ENCODE assay signal across 22 mouse cellular contexts in genomic region chr19:41821436-41821835, GRCm38 (mm10). TPM values are rescaled to one million over a fixed set of nuclear protein-coding genes. Genes with fewer than 3 reads are reported as not detected.
DNase-seq lines count a peak whose midpoint lies in the region; ATAC-seq and TF ChIP-seq lines count a peak whose summit lies in the region.
"Had no signal": no experiment of that assay in that cellular context is flagged by ENCODE, and none has a peak within 500 bp of the region (broad histone marks: within the 10 kb centered on the region; RNA-seq: fewer than 3 reads in every experiment).

No protein-coding gene starts in this region.

- TF ChIP-seq EP300 in lung, postnatal 0 days (IDR thresholded peaks at IDR 0.05): no peak

- no peaks in the 10 kb centered on the region for H3K36me3 ChIP-seq in forebrain, embryonic 10.5 days (replicated peaks)
- H3K36me3 ChIP-seq in forebrain, embryonic 16.5 days (ENCODE audit: control insufficient read depth, insufficient read depth): no peaks in the 10 kb centered on the region
- no peaks in the 10 kb centered on the region for H3K36me3 ChIP-seq in midbrain, embryonic 11.5 days (ENCODE audit: control insufficient read depth, insufficient read depth, low read length)
- no peaks in the 10 kb centered on the region for H3K36me3 ChIP-seq in midbrain, embryonic 14.5 days (ENCODE audit: control insufficient read depth, insufficient read depth, low read length)
- no peaks in the 10 kb centered on the region for H3K36me3 ChIP-seq in lung, postnatal 0 days (ENCODE audit: insufficient read depth, low read length)
- H3K36me3 ChIP-seq: embryonic facial prominence, embryonic 13.5 days; heart, embryonic 13.5 days; hindbrain, embryonic 12.5 days had no signal

- no peak overlapping the region for H3K4me3 ChIP-seq in forebrain, embryonic 10.5 days
- no peak overlapping the region for H3K4me3 ChIP-seq in forebrain, embryonic 16.5 days (replicated peaks; ENCODE audit: low read length)
- H3K4me3 ChIP-seq in midbrain, embryonic 11.5 days (ENCODE audit: low read depth, low read length): no peak overlapping the region
- no peak overlapping the region for H3K4me3 ChIP-seq in midbrain, embryonic 14.5 days (replicated peaks; ENCODE audit: low read depth, low read length)
- no peak overlapping the region for H3K4me3 ChIP-seq in lung, postnatal 0 days (ENCODE audit: low read depth, low read length)
- H3K4me3 ChIP-seq in cerebellum, adult 2 months (replicated peaks; ENCODE audit: insufficient read depth, low read depth, low read length): no peak overlapping the region
- H3K4me3 ChIP-seq: embryonic facial prominence, embryonic 13.5 days; forebrain, embryonic 13.5 days; gastrocnemius, adult 2 months; heart, embryonic 13.5 days; hindbrain, embryonic 12.5 days had no signal

- WGBS in forebrain, embryonic 10.5 days: 4% methylated on average over 5 of the region's 5 CpGs
- 12% methylated on average over 5 of the region's 5 CpGs for WGBS in forebrain, embryonic 16.5 days
- 6% methylated on average over 5 of the region's 5 CpGs for WGBS in midbrain, embryonic 11.5 days
- WGBS in midbrain, embryonic 14.5 days: 6% methylated on average over 5 of the region's 5 CpGs
- WGBS in lung, postnatal 0 days: 13% methylated on average over 5 of the region's 5 CpGs
- WGBS in cerebellum, adult 2 months: 23% methylated on average over 5 of the region's 5 CpGs

- DNase-seq in forebrain, embryonic 10.5 days (ENCODE audit: extremely low spot score, low spot score): no peak
- peak; percentile 67 for DNase-seq in midbrain, embryonic 11.5 days (ENCODE audit: low spot score, missing footprints)
- DNase-seq in midbrain, embryonic 14.5 days: no peak
- peak; percentile 53 for DNase-seq in lung, postnatal 0 days (ENCODE audit: low spot score)
- DNase-seq in lung, postnatal 4 days: peak; percentile 35 to 69
- no peak for DNase-seq in adrenal gland, postnatal 10 days
- DNase-seq in cerebellum, adult 2 months: no peak
- DNase-seq: adrenal gland, adult 2 months; adrenal gland, postnatal 36 days; B cell, adult 2 months; cerebellum, adult 8-10 months; cerebellum, postnatal 14 days; gastrocnemius, adult 2 months; gastrocnemius, postnatal 25 days; heart, postnatal 36 days had no signal

- peaks cover 18% of the 10 kb centered on the region for H3K4me1 ChIP-seq in forebrain, embryonic 10.5 days
- no peaks in the 10 kb centered on the region for H3K4me1 ChIP-seq in forebrain, embryonic 16.5 days (replicated peaks; ENCODE audit: control insufficient read depth, insufficient read depth, low read length)
- no peaks in the 10 kb centered on the region for H3K4me1 ChIP-seq in midbrain, embryonic 11.5 days (ENCODE audit: control insufficient read depth, insufficient read depth, low read length)
- H3K4me1 ChIP-seq in midbrain, embryonic 14.5 days (ENCODE audit: control insufficient read depth, insufficient read depth, low read length): no peaks in the 10 kb centered on the region
- no peaks in the 10 kb centered on the region for H3K4me1 ChIP-seq in lung, postnatal 0 days (ENCODE audit: insufficient read depth, low read depth, low read length)
- H3K4me1 ChIP-seq in cerebellum, adult 2 months (ENCODE audit: control insufficient read depth, insufficient read depth, low read length): no peaks in the 10 kb centered on the region
- H3K4me1 ChIP-seq: forebrain, embryonic 13.5 days had no signal

- H3K4me2 ChIP-seq in forebrain, embryonic 16.5 days (ENCODE audit: low read length): no peak overlapping the region
- no peak overlapping the region for H3K4me2 ChIP-seq in midbrain, embryonic 11.5 days
- no peak overlapping the region for H3K4me2 ChIP-seq in midbrain, embryonic 14.5 days (ENCODE audit: low read length)
- H3K4me2 ChIP-seq in lung, postnatal 0 days (replicated peaks; ENCODE audit: low read depth, low read length): no peak overlapping the region
- H3K4me2 ChIP-seq: embryonic facial prominence, embryonic 13.5 days; forebrain, embryonic 13.5 days; heart, embryonic 13.5 days; hindbrain, embryonic 12.5 days had no signal

- no peak for TF ChIP-seq CTCF in lung, postnatal 0 days (IDR thresholded peaks at IDR 0.05)
- no peak for TF ChIP-seq CTCF in cerebellum, adult 2 months (IDR thresholded peaks at IDR 0.05; ENCODE audit: borderline replicate concordance, insufficient read depth, low read depth, low read length)

- peaks cover 7% of the 10 kb centered on the region; the same call in 1 of the 2 replicates for H3K27me3 ChIP-seq in forebrain, embryonic 10.5 days (ENCODE audit: poor library complexity, severe bottlenecking)
- H3K27me3 ChIP-seq in forebrain, embryonic 16.5 days (replicated peaks; ENCODE audit: control insufficient read depth, insufficient read depth, low read length): no peaks in the 10 kb centered on the region
- H3K27me3 ChIP-seq in midbrain, embryonic 11.5 days (ENCODE audit: control insufficient read depth, insufficient read depth, low read length): no peaks in the 10 kb centered on the region
- no peaks in the 10 kb centered on the region for H3K27me3 ChIP-seq in midbrain, embryonic 14.5 days (ENCODE audit: control insufficient read depth, insufficient read depth, low read length)
- H3K27me3 ChIP-seq in lung, postnatal 0 days (replicated peaks; ENCODE audit: insufficient read depth, low read length): no peaks in the 10 kb centered on the region
- no peaks in the 10 kb centered on the region for H3K27me3 ChIP-seq in cerebellum, adult 2 months (ENCODE audit: control insufficient read depth, insufficient read depth, low read length)
- H3K27me3 ChIP-seq: embryonic facial prominence, embryonic 13.5 days; forebrain, embryonic 13.5 days; heart, embryonic 13.5 days had no signal

- ATAC-seq in forebrain, embryonic 16.5 days: no peak
- no peak for ATAC-seq in midbrain, embryonic 11.5 days (ENCODE audit: low FRiP score)
- ATAC-seq in midbrain, embryonic 14.5 days (ENCODE audit: low FRiP score, low TSS enrichment): no peak
- peak; percentile 74 for ATAC-seq in lung, postnatal 0 days
- ATAC-seq: CD4-positive, CD25-positive, alpha-beta regulatory T cell, adult 4 months; forebrain, embryonic 13.5 days; hindbrain, postnatal 0 days had no signal

- no peaks in the 10 kb centered on the region for H3K9me3 ChIP-seq in forebrain, embryonic 10.5 days
- H3K9me3 ChIP-seq in forebrain, embryonic 16.5 days (ENCODE audit: control insufficient read depth, low read length): no peaks in the 10 kb centered on the region
- no peaks in the 10 kb centered on the region for H3K9me3 ChIP-seq in midbrain, embryonic 11.5 days (ENCODE audit: control insufficient read depth, low read length)
- no peaks in the 10 kb centered on the region for H3K9me3 ChIP-seq in midbrain, embryonic 14.5 days (ENCODE audit: control insufficient read depth, low read length)
- no peaks in the 10 kb centered on the region for H3K9me3 ChIP-seq in lung, postnatal 0 days (ENCODE audit: low read length)
- H3K9me3 ChIP-seq: embryonic facial prominence, embryonic 13.5 days; forebrain, embryonic 13.5 days; heart, embryonic 13.5 days; hindbrain, embryonic 12.5 days had no signal

- no peak overlapping the region for H3K9ac ChIP-seq in forebrain, embryonic 16.5 days (replicated peaks; ENCODE audit: low read depth, low read length)
- H3K9ac ChIP-seq in midbrain, embryonic 11.5 days (ENCODE audit: low read length): no peak overlapping the region
- no peak overlapping the region for H3K9ac ChIP-seq in midbrain, embryonic 14.5 days (replicated peaks; ENCODE audit: low read length)
- H3K9ac ChIP-seq in lung, postnatal 0 days (replicated peaks; ENCODE audit: low read depth): no peak overlapping the region
- H3K9ac ChIP-seq: embryonic facial prominence, embryonic 13.5 days; forebrain, embryonic 13.5 days; heart, embryonic 13.5 days; hindbrain, embryonic 12.5 days had no signal

- 0 out of 2 replicates have a peak overlapping the region, but pooled peaks have one; percentile 30 for H3K27ac ChIP-seq in forebrain, embryonic 10.5 days
- H3K27ac ChIP-seq in forebrain, embryonic 16.5 days (ENCODE audit: low read length): no peak overlapping the region
- H3K27ac ChIP-seq in midbrain, embryonic 11.5 days (ENCODE audit: low read depth, low read length): no peak overlapping the region
- no peak overlapping the region for H3K27ac ChIP-seq in midbrain, embryonic 14.5 days (replicated peaks; ENCODE audit: low read depth, low read length)
- H3K27ac ChIP-seq in lung, postnatal 0 days (ENCODE audit: low read length): no peak overlapping the region
- H3K27ac ChIP-seq in cerebellum, adult 2 months (ENCODE audit: insufficient read depth, low read length): no peak overlapping the region
- H3K27ac ChIP-seq: embryonic facial prominence, embryonic 13.5 days; forebrain, embryonic 13.5 days; gastrocnemius, adult 2 months; heart, embryonic 13.5 days; hindbrain, embryonic 12.5 days; hindbrain, postnatal 0 days had no signal

- no peak for TF ChIP-seq POLR2A in cerebellum, adult 2 months (IDR thresholded peaks at IDR 0.05; ENCODE audit: borderline replicate concordance, insufficient read depth, low read length)

RNA-seq across cellular contexts. Expression of gene Frat1, which starts 8.3 kb away (rescaled TPM):
- polyA plus RNA-seq in forebrain, embryonic 10.5 days (2016; fragmentation: Nextera tagmentation; extraction: Ambion mirVana): 10.9 and 11.8 TPM in 2 replicates
- 28.9 and 31.9 TPM in 2 replicates for polyA plus RNA-seq in forebrain, embryonic 16.5 days (2015; fragmentation: Nextera tagmentation; extraction: Ambion mirVana)
- 9.7 and 10.1 TPM in 2 replicates for polyA plus RNA-seq in midbrain, embryonic 11.5 days (2014; fragmentation: Nextera tagmentation; extraction: Ambion mirVana)
- polyA plus RNA-seq in midbrain, embryonic 14.5 days (2014; fragmentation: Nextera tagmentation; extraction: Ambion mirVana): 30.6 and 32.7 TPM in 2 replicates
- polyA plus RNA-seq in lung, postnatal 0 days (2015; fragmentation: Nextera tagmentation; extraction: Ambion mirVana): 12.8 and 14.1 TPM in 2 replicates
- 10 to 100 TPM in 1 of 2 experiments, 1 to 10 TPM in 1; 8.6 to 11.7 TPM for total RNA-seq in adrenal gland, postnatal 10 days (2021)
- polyA plus RNA-seq in cerebellum, adult 2 months (2012; rRNA removed): 13.2 and 14.7 TPM in 2 replicates

RNA-seq across cellular contexts. Expression of gene Arhgap19, which starts 19.6 kb away (rescaled TPM):
- 49.7 and 50.9 TPM in 2 replicates for polyA plus RNA-seq in forebrain, embryonic 10.5 days (2016; fragmentation: Nextera tagmentation; extraction: Ambion mirVana)
- polyA plus RNA-seq in forebrain, embryonic 16.5 days (2015; fragmentation: Nextera tagmentation; extraction: Ambion mirVana): 8.5 and 10.8 TPM in 2 replicates
- 36.6 and 38.8 TPM in 2 replicates for polyA plus RNA-seq in midbrain, embryonic 11.5 days (2014; fragmentation: Nextera tagmentation; extraction: Ambion mirVana)
- polyA plus RNA-seq in midbrain, embryonic 14.5 days (2014; fragmentation: Nextera tagmentation; extraction: Ambion mirVana): 4.7 and 8.5 TPM in 2 replicates
- 2.1 and 2.8 TPM in 2 replicates for polyA plus RNA-seq in lung, postnatal 0 days (2015; fragmentation: Nextera tagmentation; extraction: Ambion mirVana)
- total RNA-seq in adrenal gland, postnatal 10 days (2021): 1 to 10 TPM; 7.6 to 8.6 TPM
- polyA plus RNA-seq in cerebellum, adult 2 months (2012; rRNA removed): 2.4 and 2.5 TPM in 2 replicates

RNA-seq across cellular contexts. Expression of gene Frat2, which starts 26.5 kb away (rescaled TPM):
- 5.4 and 5.5 TPM in 2 replicates for polyA plus RNA-seq in forebrain, embryonic 10.5 days (2016; fragmentation: Nextera tagmentation; extraction: Ambion mirVana)
- 10.4 and 12.2 TPM in 2 replicates for polyA plus RNA-seq in forebrain, embryonic 16.5 days (2015; fragmentation: Nextera tagmentation; extraction: Ambion mirVana)
- 6.6 and 7.2 TPM in 2 replicates for polyA plus RNA-seq in midbrain, embryonic 11.5 days (2014; fragmentation: Nextera tagmentation; extraction: Ambion mirVana)
- polyA plus RNA-seq in midbrain, embryonic 14.5 days (2014; fragmentation: Nextera tagmentation; extraction: Ambion mirVana): 5.6 and 7.3 TPM in 2 replicates
- polyA plus RNA-seq in lung, postnatal 0 days (2015; fragmentation: Nextera tagmentation; extraction: Ambion mirVana): 4.6 and 5.9 TPM in 2 replicates
- total RNA-seq in adrenal gland, postnatal 10 days (2021): 1 to 10 TPM; 4.8 to 7.1 TPM
- polyA plus RNA-seq in cerebellum, adult 2 months (2012; rRNA removed): 6.9 and 7.1 TPM in 2 replicates

Comparison
In these comparisons a context has a peak if more than half of its experiments do, and no peak if none do; other contexts are left out.
1. DNase-seq: peak in midbrain, embryonic 11.5 days (single experiment), lung, postnatal 0 days (single experiment) and lung, postnatal 4 days (2 of 2); none in forebrain, embryonic 10.5 days (single experiment), midbrain, embryonic 14.5 days (single experiment), adrenal gland, postnatal 10 days (single experiment) and cerebellum, adult 2 months (0 of 2).